Mouse (Mus musculus): Measurements from ENCODE around the gene Fbxl8.

Fbxl8 gene

DNA sequence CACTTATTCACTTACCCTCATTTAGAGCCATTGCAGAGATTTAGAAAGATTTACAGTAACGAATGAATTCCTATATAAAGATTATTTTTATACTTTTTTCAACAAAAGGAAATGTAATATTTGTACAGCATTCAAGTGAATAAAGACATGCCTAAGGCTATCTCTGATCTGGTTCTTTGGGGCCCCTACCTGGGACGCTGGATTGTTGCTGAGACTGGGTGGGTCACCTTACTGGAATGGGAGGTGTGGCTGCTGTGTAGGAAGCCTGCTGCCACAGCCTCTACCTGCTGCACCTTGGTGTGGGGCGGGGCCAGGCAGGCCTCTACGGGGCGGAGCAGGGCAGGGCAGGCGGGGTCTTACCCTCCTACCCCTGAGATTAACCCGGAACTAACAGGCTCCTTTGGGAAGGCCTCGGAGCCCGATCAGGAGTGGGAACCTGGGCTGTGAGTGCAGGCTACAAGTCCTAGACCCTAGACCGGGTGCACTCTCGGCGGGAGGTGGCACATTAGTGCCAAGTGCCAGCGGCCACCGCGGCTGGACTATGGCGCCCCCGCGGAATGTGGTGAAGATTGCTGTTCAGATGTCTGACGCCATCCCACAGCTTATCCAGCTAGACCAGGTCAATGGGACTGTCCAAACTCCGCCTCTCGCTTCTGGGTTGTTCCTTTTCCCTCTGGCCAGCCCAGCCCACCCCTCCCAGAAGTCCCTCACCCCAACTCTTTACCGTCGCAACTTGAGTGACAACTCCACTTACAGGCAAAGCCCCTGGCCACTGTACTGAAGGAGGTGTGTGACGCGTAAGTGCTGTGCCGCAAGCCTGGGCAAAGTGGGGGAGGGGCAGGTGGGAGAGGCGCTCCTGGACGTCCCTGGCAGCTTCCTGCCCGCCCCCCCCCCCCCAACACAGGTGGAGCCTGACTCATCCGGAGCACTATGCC lies 41.0 kb downstream of the Fbxl8 start, which contains the start of gene Elmo3:
TSS of gene Elmo3 (plus strand) at position 391 of the 935 bp plus-strand sequence.
- DNase-seq: peak; percentile 91 to 92

DNA sequence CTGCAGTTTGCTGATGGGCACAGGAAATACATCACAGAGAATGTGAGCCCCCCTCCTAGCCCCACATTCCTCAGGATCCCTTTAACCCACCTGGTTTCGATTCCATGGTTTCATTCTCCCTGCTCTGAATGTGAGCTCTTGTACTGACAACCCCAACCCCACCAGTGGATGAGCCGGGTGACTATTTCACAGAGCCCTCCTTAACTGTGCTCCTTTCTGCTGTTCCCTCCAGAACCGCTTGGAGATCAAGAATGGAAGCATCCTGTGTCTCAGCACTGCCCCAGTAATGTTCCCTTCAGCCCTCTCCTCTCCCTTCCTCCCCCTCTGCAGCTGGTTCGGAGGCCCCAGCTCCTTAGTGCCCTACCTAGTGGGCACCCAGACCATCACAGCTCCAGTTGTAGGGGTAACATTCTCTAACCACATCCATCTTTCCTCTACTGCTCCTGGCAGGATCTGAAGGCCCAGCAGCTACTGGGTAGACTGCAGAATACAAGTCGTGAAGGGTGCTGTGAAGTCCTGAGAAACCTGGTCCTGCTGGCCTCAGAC lies 41.8 kb downstream of the Fbxl8 start:
- DNase-seq: no peak

DNA sequence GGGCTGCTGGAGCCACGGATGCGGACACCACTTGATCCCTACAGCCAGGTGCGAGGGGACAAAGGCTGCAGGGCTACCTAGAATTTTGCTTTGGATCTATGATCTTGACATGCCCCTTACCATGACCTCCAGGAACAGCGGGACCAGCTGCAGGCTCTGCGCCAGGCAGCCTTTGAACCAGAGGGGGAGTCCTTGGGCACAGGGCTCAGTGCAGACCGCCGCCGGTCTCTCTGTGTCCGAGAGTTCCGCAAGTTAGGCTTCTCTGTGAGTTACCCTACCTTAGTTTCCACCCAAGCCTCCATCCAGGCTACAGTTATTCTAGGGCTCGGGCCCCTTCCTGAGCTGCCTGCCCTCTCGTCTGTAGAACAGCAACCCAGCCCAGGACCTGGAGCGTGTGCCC lies 43.2 kb downstream of the Fbxl8 start:
- DNase-seq: no peak

DNA sequence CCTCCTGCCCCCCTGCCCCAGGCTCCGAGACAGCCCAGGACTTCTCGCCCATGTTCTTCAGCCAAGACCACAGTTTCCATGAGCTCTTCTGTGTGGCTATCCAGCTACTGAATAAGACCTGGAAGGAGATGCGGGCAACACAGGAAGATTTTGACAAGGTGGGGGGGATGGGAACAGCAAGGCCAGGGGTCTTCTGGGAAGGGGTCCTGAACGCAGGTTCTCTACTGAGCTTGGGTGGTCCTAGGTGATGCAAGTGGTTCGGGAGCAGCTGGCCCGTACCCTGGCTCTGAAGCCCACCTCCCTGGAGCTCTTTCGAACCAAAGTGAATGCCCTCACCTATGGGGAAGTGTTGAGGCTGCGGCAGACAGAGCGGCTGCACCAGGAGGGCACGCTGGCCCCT lies 44.0 kb downstream of the Fbxl8 start:
- DNase-seq: no peak

DNA sequence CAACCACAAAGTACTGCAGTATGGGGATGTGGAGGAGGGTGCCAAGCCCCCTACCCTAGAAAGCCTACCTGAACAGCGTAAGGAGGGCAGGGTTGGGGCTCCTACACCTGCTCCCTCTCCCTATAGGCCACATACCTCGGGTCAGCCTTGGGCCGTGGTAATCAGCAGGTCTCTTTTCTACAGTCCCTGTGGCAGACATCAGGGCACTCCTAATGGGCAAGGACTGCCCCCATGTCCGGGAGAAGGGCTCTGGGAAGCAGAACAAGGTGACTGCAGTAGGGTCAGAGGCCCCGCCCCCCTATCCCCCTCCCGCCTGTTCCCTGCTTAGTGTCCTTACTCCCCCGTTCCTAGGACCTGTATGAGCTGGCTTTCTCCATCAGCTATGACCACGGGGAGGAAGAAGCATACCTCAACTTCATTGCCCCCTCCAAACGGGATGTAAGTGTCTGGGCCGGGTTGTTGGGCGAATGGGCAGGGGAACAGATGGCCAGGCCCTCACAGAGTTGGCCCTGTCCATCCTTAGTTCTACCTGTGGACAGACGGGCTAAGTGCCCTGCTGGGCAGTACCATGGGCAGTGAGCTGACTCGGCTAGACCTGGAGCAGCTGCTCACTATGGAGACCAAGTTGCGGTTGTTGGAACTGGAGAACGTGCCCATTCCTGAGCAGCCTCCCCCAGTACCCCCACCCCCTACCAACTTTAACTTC lies 44.8 kb downstream of the Fbxl8 start:
- DNase-seq: no peak

DNA sequence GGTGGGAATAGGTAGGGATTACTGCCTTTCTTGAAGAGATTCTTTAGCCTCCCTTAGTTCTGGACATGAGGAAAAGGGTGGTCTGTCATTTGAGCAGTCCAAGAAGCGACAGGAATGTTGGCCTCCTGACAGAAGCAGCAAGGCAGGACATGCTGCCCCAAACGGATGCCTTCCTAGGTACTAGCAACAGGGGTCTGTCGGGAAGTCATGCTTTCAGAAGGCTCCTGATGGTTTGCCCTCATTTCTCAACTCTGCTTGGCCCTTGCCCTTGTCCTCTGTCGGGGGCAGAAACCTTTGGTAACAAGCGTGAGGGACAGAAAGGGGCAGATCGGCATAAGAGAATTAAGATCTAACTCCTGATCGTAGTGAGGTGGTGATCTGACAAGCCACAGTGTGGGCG lies 45.7 kb downstream of the Fbxl8 start:
- DNase-seq: no peak

DNA sequence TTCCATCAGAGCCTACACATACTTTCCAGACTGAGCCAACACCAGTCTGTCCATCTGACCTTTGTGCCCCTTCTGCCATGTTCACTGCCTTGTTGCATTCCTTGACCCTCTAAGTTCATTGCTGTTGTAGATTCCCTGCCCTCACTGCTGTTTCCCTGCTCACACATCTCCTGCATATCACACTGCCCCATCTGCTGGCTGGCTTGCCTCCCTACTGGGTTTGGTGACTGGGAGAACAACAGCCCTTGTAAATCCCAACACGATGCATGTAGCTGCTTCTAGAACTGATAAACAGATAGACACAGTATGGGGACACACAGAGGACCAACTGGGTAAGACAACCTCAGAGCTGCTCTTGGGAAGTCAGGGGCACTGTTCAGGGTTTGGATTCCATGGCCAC lies 47.3 kb downstream of the Fbxl8 start:
- DNase-seq: no peak

DNA sequence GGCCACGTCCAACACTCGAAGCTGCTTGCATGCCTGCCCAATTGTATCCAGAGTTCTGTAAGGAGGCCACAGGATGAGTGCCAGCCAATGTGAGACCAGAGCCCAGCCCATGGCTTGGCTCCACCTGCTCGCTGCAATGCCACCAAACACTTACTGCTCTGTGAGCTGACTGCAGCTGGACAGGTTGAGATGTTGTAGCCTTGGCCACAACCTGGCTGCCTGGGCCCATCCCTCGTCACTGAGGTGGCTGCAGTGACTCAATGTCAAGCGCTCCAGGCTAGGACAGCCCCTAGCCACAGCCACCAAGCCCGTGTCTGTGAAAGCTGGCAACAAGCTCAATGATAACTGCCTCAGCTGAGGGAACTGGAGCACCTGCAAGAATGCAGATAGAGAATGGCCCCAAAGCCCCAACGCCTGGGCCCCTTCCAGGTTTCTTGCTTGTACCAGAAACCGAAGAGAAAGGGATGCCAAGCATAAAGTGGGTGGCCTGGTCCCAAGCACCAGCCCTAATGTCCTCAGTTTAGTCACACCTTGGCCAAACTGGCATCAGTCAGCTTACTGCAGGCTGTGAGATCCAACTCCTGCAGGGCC lies 48.5 kb downstream of the Fbxl8 start:
- no peak for DNase-seq

DNA sequence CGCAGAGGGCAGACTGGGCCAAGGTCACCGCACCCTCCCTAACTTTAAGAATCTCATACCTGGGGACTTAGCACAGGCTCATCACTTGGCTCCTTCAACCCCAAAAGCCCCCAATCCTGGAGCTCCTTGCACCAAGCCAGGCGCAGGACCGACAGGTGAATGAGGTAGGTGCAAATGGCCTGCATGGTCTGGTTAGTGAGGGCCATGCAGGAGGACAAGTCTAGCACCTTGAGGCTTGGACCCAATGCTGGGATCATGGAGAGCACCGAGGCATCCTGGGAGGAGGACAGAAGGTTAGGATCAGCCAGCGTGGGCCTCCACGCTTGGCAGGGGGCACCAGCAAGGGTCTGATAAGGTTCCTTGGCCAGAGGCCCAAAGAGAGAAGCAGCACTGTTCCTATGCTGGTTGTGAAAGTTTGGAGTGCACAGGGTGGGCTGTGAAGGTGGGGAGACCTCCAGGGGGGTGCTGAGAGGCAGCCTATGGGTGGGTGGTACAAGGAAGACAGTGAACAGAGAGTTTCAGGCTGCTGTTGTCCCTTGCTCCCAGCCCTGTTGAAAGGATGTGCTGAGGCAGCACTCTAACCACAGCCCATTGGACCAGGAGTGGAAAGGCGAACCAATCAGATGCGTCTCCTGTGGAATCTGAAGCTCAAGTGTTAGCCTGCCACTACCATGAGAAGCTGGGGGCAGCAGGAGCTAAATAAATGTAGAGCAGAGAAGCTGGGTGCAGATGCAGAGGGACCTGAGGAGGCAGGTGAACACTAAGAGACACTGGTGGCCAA lies 49.4 kb downstream of the Fbxl8 start:
- no peak for DNase-seq

DNA sequence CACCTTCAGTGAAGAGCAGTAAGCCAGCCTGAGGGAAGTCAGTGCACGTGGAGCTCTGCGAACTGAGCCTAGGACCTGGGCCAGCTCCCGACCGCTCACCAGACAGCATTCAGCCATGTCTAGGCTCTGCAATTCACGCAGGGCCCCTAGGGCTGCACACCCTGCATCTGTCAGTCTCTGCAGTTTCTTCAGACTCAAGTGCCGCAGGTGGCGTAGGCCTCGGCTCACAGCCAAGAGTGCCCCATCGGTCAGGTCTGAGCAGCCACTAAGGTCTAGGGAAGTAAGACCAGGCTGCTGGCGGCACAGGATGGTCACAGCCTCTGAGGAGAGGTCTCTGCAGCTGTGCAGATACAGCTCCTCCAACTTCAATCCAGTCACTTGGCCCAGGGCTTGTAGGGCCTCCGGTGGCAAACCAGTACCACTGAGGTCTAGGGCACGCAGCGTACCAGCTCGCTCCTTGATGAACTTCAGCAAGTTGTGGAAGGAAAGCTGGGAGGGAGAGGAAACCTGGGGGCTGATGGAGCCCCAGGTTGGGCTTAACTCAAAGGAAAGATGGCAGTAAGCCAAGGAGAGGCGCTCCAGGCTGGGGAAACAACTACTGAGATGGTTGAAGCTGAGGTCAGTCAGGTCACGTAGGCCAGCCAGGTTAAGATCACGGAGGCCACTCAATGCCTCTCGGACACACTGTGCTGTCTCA lies 50.8 kb downstream of the Fbxl8 start:
- DNase-seq: no peak

DNA sequence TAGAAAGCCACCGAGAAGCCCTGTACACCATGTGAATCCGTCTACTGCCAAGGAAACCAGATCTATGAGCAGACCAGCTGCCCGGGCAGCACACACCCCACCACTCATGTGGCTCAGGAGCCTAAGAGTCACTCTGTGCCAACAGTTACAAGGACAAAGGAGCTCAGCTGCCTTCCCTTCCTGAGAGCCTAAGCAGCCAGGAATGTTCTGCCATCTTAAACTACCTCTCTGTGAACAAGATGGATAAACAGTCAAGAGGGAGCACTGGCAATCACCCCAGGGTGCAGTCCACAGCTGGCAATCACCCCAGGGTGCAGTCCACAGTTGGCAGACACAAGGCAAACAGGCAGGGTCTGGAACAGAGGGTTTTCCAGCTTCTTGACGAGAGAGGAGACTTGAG lies 53.5 kb downstream of the Fbxl8 start:
- no peak for DNase-seq

DNA sequence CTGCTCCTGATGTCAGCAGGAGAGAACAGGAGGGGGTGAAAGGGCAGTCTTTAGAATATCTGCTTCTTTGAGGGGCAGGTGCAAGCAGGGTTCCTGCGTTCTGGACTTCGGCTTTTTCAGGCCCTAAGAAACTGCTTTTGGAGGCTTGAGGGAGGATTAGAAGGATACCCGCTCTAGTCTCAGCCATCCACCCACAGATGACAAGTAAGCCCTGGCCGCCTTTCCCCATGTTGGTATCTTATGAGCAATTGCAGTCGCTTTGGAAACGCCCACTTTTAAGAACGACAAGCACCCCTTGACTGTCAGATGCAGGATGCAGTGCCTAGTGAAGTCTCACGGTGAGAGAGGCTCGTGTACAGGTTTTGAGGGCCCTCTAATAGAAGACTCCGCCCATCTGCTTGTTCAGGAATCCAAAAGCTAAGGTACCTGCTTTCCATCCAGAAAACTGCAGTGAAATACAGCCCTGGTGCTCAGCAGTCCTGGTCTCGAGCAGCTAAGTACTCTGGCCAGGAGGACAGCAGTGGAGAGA lies 54.3 kb downstream of the Fbxl8 start:
- no peak for DNase-seq
